12 mouse cellular contexts compared by ENCODE assay signal in the genomic region with DNA sequence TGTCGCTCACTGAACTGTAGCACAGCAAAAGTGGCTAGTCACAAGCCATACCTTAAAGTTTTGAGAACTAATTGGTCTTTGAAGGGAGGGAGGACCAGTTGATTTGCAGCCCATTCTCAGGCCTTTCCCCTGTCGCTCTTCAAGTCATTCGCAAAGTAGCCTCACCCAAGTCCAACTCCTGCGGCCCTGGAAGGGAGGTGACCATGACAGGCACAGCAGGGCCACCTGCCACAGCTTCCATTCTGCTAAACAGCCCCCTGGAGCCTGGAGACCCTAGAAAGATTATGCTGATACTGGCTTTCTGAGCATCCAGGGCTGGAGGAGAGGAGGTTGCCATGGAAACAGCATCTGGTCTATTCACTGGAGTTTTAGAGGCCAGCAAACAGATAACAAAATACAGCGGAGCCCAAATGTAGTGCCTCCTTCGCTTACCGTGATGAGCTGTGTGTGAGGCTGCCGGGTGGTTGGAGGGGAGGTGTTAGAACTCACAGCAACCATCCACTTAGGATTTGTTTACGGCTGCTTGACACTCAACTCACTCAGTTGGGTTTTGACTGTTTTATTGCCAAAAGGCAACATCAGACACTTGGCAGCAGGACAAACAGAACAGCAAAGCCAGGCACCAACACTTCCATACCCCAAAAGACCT.
A peak's percentile ranks its signal among the peaks of the same experiment; 100 is the strongest.
DNase-seq lines count a peak whose midpoint lies in the region; ATAC-seq lines count a peak whose summit lies in the region.
"Had no signal": no experiment of that assay in that cellular context is flagged by ENCODE, and none has a peak within 500 bp of the region (broad histone marks: within the 10 kb centered on the region; RNA-seq: fewer than 3 reads in every experiment).

No protein-coding gene starts in this region.

- no peaks in the 10 kb centered on the region for H3K9me3 ChIP-seq in midbrain, embryonic 12.5 days
- no peaks in the 10 kb centered on the region for H3K9me3 ChIP-seq in midbrain, embryonic 10.5 days (replicated peaks)
- H3K9me3 ChIP-seq: liver, embryonic 13.5 days had no signal

- peak; percentile 26 for DNase-seq in embryo, embryonic 11 days
- no peak for DNase-seq in embryo, embryonic 10 days (ENCODE audit: low spot score)
- no peak for DNase-seq in midbrain, embryonic 10.5 days (ENCODE audit: low spot score)
- peak; percentile 35 for DNase-seq in layer of hippocampus, adult 9-11 months
- peak; percentile 52 to 74 for DNase-seq in right cerebral cortex, postnatal 10 days (ENCODE audit: low spot score in 2 of 2)
- no peak for DNase-seq in adrenal gland, adult 8-10 months
- DNase-seq in c-Kit-positive CD71-positive TER-119-positive erythroid progenitor cells, embryonic 14.5 days (ENCODE audit: low spot score): no peak
- DNase-seq: gastrocnemius, postnatal 25 days; heart, postnatal 36 days; liver, embryonic 13.5 days had no signal

- ATAC-seq in midbrain, embryonic 12.5 days (ENCODE audit: low FRiP score, low read depth): no peak
- ATAC-seq: Patski had no signal

- 43% methylated on average over 9 of the region's 9 CpGs for WGBS in midbrain, embryonic 12.5 days
- 54% methylated on average over 9 of the region's 9 CpGs for WGBS in midbrain, embryonic 10.5 days

- no peak overlapping the region for H3K4me3 ChIP-seq in midbrain, embryonic 12.5 days
- H3K4me3 ChIP-seq in midbrain, embryonic 10.5 days: no peak overlapping the region
- H3K4me3 ChIP-seq: liver, embryonic 13.5 days had no signal

- no peak overlapping the region for H3K9ac ChIP-seq in midbrain, embryonic 12.5 days (replicated peaks)
- H3K9ac ChIP-seq: liver, embryonic 13.5 days had no signal

- peaks cover 23% of the 10 kb centered on the region for H3K4me1 ChIP-seq in midbrain, embryonic 12.5 days
- peaks cover 15% of the 10 kb centered on the region for H3K4me1 ChIP-seq in midbrain, embryonic 10.5 days
- H3K4me1 ChIP-seq: liver, embryonic 13.5 days had no signal

- H3K36me3 ChIP-seq in midbrain, embryonic 12.5 days: no peaks in the 10 kb centered on the region
- H3K36me3 ChIP-seq in midbrain, embryonic 10.5 days: no peaks in the 10 kb centered on the region
- H3K36me3 ChIP-seq: liver, embryonic 13.5 days had no signal

- no peak overlapping the region for H3K4me2 ChIP-seq in midbrain, embryonic 12.5 days (replicated peaks)
- H3K4me2 ChIP-seq: liver, embryonic 13.5 days had no signal

- no peaks in the 10 kb centered on the region for H3K27me3 ChIP-seq in midbrain, embryonic 12.5 days
- no peaks in the 10 kb centered on the region for H3K27me3 ChIP-seq in midbrain, embryonic 10.5 days (ENCODE audit: low read depth, poor library complexity, severe bottlenecking)
- H3K27me3 ChIP-seq: liver, embryonic 13.5 days had no signal

- H3K27ac ChIP-seq in midbrain, embryonic 12.5 days (replicated peaks): peak overlapping the region; percentile 39; the same call in 1 of the 2 replicates
- H3K27ac ChIP-seq in midbrain, embryonic 10.5 days (replicated peaks): no peak overlapping the region
- H3K27ac ChIP-seq: liver, embryonic 13.5 days had no signal

Comparison
In these comparisons a context has a peak if more than half of its experiments do, and no peak if none do; other contexts are left out.
1. DNase-seq: peak in embryo, embryonic 11 days (single experiment), layer of hippocampus, adult 9-11 months (single experiment) and right cerebral cortex, postnatal 10 days (2 of 2); none in embryo, embryonic 10 days (single experiment), midbrain, embryonic 10.5 days (single experiment), adrenal gland, adult 8-10 months (single experiment) and c-Kit-positive CD71-positive TER-119-positive erythroid progenitor cells, embryonic 14.5 days (single experiment).